Mouse (Mus musculus) stomach, postnatal 0 days (tissue): ENCODE measurements around the gene Fmc1.

ENCODE experiments used
- CTCF ChIP-seq: IDR thresholded peaks from 2 replicates; pipeline ENCODE4 v1.5.1; 2016; ENCODE audit warnings: antibody characterized with exemption, low read depth, mild to moderate bottlenecking, moderate library complexity
- EP300 ChIP-seq: optimal IDR thresholded peaks from 2 replicates; pipeline ENCODE3; 2016; ENCODE audit warnings: antibody characterized with exemption

- TF ChIP-seq CTCF (no peak), EP300 (no peak)
Measured at GRCm38 (mm10) chr6:38512830-38513229, 20.5 kb upstream of the Fmc1 start.
